Mouse (Mus musculus): Measurements from ENCODE around the gene Irak1.
A peak's percentile ranks its signal among the peaks of the same experiment; 100 is the strongest.

Irak1 gene

GRCm38 (mm10) chrX:74023188-74024049 is at the start of gene Irak1:
Irak1 (minus strand) TSS chrX:74023918.
- DNase-seq, result peak; percentile 86

DNA sequence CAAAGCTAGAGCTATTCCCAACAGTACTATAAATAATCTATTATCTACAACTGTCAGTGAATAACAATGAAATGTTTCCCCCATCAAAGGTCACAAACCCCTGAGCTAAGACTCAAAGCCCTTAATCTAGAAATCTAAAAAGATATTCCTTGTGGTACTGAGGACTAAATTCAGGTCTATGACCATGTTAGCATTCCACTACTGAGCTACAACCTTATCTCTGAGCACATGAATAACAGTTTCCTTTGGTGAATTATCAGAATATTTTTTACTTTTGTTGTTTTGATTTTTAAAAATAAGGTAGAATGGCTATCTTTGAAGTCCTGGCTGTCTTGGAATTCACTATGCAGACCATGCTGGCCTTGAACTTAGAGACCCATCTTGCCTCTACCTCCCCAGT is 47.1 kb upstream of the Irak1 start:
- no peak for DNase-seq

GRCm38 (mm10) chrX:74067891-74068290 is 44.2 kb upstream of the Irak1 start:
- no peak for DNase-seq

- DNase-seq, result no peak
Observed at GRCm38 (mm10) chrX:74045107-74045506, 21.4 kb upstream of the Irak1 start.

- DNase-seq, result no peak
Observed at GRCm38 (mm10) chrX:74037702-74038375, 14.1 kb upstream of the Irak1 start.

- DNase-seq, result no peak
Observed at GRCm38 (mm10) chrX:74030000-74030399, 6.3 kb upstream of the Irak1 start.

DNA sequence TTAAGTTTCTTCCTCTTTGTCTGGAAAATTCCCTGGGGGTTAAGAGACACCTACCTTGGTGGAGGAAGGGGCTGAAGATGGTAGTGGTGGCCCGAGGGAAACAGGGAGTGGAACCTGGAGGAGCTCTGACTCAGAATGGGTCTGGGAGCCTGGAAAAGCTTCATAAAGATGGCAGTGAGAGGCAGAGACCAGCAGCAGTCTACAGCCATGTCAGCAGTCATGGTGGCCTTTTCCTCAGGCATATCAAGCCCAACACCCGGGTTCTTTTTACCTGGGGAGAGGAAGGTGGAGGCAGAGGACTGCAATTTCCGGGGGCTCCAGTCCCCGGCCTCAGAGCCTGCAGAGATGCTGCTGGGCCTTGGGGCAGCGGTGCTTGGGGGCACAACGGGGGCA is 927 bp downstream of the Irak1 start:
- no peak for DNase-seq

- no peak for DNase-seq
Observed at GRCm38 (mm10) chrX:74014597-74014996, 9.1 kb downstream of the Irak1 start.

GRCm38 (mm10) chrX:74008063-74008462 is 15.7 kb downstream of the Irak1 start:
- DNase-seq, result no peak

DNA sequence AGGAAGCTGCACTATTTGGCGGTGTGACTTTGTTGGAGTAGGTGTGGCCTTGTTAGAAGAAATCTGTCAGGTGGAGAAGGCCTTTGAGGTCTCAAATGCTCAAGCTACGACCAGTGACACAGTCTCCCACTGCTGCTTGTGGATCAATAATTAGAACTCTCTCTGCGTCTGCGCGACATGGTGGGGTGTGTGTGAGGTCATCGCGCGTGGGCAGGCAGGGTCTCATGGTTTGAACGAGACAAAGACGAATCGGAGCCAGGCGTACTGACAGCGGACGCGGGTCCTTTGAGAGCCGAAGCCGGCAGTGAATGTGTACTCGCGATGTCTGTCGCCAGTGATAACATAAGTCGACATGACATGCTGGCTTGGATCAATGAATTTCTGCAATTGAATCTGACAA is 17.3 kb downstream of the Irak1 start:
- DNase-seq, result no peak

GRCm38 (mm10) chrX:74003644-74004043 is 20.1 kb downstream of the Irak1 start:
- no peak for DNase-seq

DNA sequence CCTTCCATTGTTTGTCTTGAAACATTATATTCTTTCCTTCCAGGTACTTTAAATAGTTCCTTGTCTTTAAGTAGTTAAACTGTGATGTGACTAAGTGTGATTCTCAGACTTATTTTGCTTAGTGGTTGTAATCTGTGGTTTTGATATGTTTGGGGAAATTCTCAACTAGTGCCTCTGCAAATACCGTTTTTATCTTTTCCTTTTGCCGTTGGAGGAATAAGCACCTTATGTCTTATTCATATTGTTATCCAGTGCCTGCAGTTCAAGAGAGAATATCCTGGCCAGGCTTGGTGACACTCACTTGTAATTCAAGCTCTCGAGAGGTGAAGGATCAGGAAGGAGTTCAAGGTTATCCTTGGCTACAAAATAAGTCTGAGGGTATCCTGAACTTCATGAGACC is 22.7 kb downstream of the Irak1 start:
- no peak for DNase-seq

- DNase-seq, result peak; percentile 69
Observed at GRCm38 (mm10) chrX:73998911-73999869, 24.5 kb downstream of the Irak1 start.

- no peak for DNase-seq
Observed at GRCm38 (mm10) chrX:73977783-73978182, 45.9 kb downstream of the Irak1 start.

DNA sequence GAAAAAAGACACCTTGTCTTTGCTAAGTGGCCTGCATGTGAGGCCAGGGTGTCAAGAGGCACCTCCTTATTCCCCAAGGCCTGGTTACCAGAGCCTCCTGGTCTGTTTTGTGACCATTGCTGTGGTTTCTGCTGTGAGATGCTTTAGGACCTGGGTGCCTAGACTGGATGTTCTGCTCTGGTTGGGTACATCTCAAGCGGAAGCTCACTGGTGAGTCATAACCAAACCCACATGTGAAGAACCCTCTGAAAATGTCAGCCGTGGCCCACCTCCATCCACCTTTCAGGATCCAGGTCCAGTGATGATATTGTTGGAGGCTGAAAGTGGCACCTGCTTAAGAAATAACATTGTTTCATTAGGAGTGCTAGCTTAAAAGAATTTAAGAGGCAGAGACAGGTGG is 47.4 kb downstream of the Irak1 start:
- DNase-seq, result no peak

DNA sequence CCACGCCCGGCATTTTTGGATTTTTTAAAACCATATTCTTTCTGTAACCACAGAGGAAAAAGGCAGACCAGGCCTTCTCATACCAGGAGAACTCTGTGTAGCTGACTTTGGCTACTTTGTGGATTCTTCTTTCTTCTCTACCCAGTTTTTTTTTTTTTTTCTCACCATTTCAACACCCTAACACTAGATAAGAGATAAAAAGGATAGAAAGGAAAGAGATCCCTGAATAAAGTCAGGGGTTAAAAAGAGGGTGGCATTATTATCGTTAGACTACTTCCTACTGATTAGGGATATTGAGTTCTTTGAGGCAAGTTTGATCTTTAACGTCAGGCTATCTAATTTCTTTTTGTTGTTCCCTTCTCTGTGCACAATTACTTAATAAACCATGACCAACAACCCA is 50.9 kb downstream of the Irak1 start:
- no peak for DNase-seq

- peak; percentile 51 for DNase-seq
Observed at GRCm38 (mm10) chrX:73970781-73971180, 52.9 kb downstream of the Irak1 start.

- DNase-seq, result peak; percentile 57
Observed at GRCm38 (mm10) chrX:73969729-73970128, 54.0 kb downstream of the Irak1 start.

- no peak for DNase-seq
Observed at GRCm38 (mm10) chrX:73969167-73969566, 54.6 kb downstream of the Irak1 start.

- DNase-seq, result peak; percentile 89
Observed at GRCm38 (mm10) chrX:73967177-73968075, 56.3 kb downstream of the Irak1 start.

DNA sequence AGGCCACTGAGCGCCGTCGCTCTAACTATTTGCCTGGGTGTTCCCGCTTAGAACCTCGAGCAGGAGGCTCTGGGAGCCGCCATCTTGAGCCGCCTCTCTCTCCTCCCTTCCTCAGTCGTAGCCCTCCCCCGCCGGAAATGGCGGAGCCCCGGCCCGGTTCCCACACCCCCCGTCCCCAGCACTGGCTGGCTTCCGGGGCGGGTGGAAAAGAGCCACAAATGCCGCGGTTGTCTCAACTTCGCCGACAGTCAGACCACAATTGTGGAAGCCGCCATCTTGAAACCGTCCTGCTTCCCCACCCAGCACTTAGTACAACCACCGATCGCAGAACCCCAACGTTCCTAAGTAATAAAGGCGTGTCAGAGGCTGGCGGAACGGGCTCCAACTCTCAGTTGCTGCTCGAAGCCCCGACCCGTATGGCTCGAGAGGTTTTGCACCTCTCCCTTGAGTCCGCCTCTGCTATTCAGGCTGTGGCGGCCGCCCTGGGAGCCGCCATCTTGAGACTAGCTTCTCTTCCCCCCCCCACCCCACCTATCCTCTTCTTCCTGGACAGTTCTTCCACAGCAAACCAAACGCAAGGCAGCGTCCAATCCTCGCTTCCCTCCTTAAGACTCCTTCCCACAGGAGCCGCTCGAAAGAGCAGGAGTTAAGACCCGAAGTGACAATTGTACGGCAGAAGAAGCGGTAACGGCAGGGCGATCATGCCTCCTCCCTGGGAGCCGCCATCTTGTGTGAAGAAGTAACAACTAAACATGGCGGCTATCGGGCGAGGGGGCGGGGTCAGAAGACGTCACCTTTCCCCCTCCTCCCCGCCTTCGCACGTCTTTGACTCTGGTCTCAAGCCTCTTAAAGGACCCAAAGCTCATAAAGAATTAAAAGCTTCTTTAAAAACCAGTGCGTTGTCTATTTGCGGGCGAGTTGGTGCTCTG is 57.2 kb downstream of the Irak1 start, which contains the start of gene Hcfc1:
Gene Hcfc1, minus strand, starts transcription at position 110 of the 929 bp plus-strand sequence.
- DNase-seq, result peak; percentile 91

Measured in liver (tissue).